ENCODE assay signal across 8 mouse cellular contexts in genomic region chr10:50137783-50138182, GRCm38 (mm10).
DNase-seq lines count a peak whose midpoint lies in the region; ATAC-seq and TF ChIP-seq lines count a peak whose summit lies in the region.

No protein-coding gene starts in this region.

- no peak overlapping the region for H3K27ac ChIP-seq in lung, postnatal 0 days (ENCODE audit: low read length)

- TF ChIP-seq EP300 in lung, postnatal 0 days (IDR thresholded peaks at IDR 0.05) = no peak

- ATAC-seq in lung, postnatal 0 days = no peak

- intact Hi-C loops in heart, postnatal 36 days (cut with DNase I) = no loop called here

- WGBS in lung, postnatal 0 days = 42% methylated on average over 7 of the region's 7 CpGs

- no peak overlapping the region for H3K4me2 ChIP-seq in lung, postnatal 0 days (replicated peaks; ENCODE audit: low read depth, low read length)

- no peaks in the 10 kb centered on the region for H3K27me3 ChIP-seq in lung, postnatal 0 days (replicated peaks; ENCODE audit: insufficient read depth, low read length)

- H3K4me1 ChIP-seq in lung, postnatal 0 days (ENCODE audit: insufficient read depth, low read depth, low read length) = no peaks in the 10 kb centered on the region

- no peak for TF ChIP-seq CTCF in lung, postnatal 0 days (IDR thresholded peaks at IDR 0.05)

- no peaks in the 10 kb centered on the region for H3K9me3 ChIP-seq in lung, postnatal 0 days (ENCODE audit: low read length)

- peak; percentile 23 for DNase-seq in heart, postnatal 4 days
- no peak for DNase-seq in heart, postnatal 36 days
- DNase-seq in lung, postnatal 0 days (ENCODE audit: low spot score) = peak; percentile 11
- DNase-seq in lung, postnatal 36 days = no peak
- peak; percentile 99 for DNase-seq in cerebellum, adult 11-12 months
- DNase-seq in embryo, embryonic 11 days = peak; percentile 4
- DNase-seq in gastrocnemius, postnatal 10 days = no peak
- DNase-seq in adrenal gland, postnatal 10 days = no peak

- H3K4me3 ChIP-seq in lung, postnatal 0 days (ENCODE audit: low read depth, low read length) = no peak overlapping the region

- no peaks in the 10 kb centered on the region for H3K36me3 ChIP-seq in lung, postnatal 0 days (ENCODE audit: insufficient read depth, low read length)

- no peak overlapping the region for H3K9ac ChIP-seq in lung, postnatal 0 days (replicated peaks; ENCODE audit: low read depth)

Comparison
In these comparisons a context has a peak if more than half of its experiments do, and no peak if none do; other contexts are left out.
1. DNase-seq: peak in heart, postnatal 4 days (single experiment), lung, postnatal 0 days (single experiment), cerebellum, adult 11-12 months (single experiment) and embryo, embryonic 11 days (single experiment); none in heart, postnatal 36 days (0 of 2), lung, postnatal 36 days (single experiment), gastrocnemius, postnatal 10 days (single experiment) and adrenal gland, postnatal 10 days (single experiment).